Mouse (Mus musculus) liver, postnatal 0 days (tissue): ENCODE data around the gene 1110017D15Rik.
A peak's percentile ranks its signal among the peaks of the same experiment; 100 is the strongest.

Experiments
- CTCF ChIP-seq: sonication (generic); IDR thresholded peaks from 2 replicates; pipeline ENCODE4 v1.5.1; 2016; ENCODE audit warnings: antibody characterized with exemption, low read depth
- EP300 ChIP-seq: IDR thresholded peaks from 2 replicates; pipeline ENCODE4 v1.6.1; 2016; ENCODE audit warnings: antibody characterized with exemption, low read depth, mild to moderate bottlenecking

DNA sequence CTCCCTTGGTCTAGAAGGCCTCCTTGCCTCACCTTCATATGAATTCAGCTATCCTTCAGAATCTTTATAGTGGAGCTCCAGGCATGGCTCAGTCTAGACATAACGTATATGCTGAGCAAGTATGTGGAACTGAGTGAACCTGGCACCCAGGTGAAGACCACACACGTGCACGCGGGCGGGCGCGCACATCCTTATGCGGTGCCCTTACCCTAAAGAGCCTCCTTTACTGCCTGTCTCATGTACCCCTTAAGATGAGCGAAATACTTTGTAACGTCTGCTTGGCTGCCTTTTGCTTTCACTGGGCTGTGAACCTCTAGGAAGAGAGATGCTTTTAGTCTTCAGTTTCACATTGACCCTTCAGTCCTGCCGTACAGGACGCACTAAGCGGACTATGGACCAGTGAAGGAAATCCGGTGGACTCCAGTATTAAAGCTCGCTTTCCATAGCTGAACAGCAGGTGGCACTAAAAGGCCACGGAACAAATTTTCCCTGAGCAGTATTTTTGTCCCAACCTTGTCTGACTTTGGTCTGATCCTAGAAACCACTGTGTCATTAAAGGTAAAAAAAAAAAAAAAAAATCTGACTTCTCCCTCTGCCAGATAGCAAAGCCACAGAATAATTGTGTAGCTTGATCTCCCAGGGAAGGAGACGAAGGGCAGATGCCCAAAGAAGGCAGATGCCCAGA is 48.6 kb downstream of the 1110017D15Rik start:
- peak; percentile 75 for TF ChIP-seq CTCF
- TF ChIP-seq EP300: 0 out of 2 replicates have a peak, but pooled peaks have one; percentile 18
